Mouse (Mus musculus): ENCODE measurements at regions not wholly inside any gene's neighbourhood (a gene's known extent, or its start where the extent isn't known, plus 50 kb on each side); places are given as distances from the start of the nearest gene placed in this dataset.

GRCm38 (mm10) chr9:61554611-61555010 lies 182.4 kb downstream of the Tle3 start:
- DNase-seq: no peak

- no peak for DNase-seq
Observed at GRCm38 (mm10) chr9:61553626-61554025, 181.5 kb downstream of the Tle3 start.

GRCm38 (mm10) chr9:61551361-61551760 lies 179.2 kb downstream of the Tle3 start:
- no peak for DNase-seq

- no peak for DNase-seq
Observed at GRCm38 (mm10) chr9:61550326-61550725, 178.2 kb downstream of the Tle3 start.

GRCm38 (mm10) chr9:61549692-61550241 lies 177.6 kb downstream of the Tle3 start:
- DNase-seq: peak; percentile 7

- DNase-seq: no peak
Observed at GRCm38 (mm10) chr9:61537316-61538189, 165.4 kb downstream of the Tle3 start.

GRCm38 (mm10) chr9:61533237-61533636 lies 161.1 kb downstream of the Tle3 start:
- DNase-seq: no peak

GRCm38 (mm10) chr9:61530263-61531045 lies 158.3 kb downstream of the Tle3 start:
- peak; percentile 8 for DNase-seq

GRCm38 (mm10) chr9:61528286-61528865 lies 156.2 kb downstream of the Tle3 start:
- DNase-seq: no peak

- DNase-seq: no peak
Observed at GRCm38 (mm10) chr9:61527491-61528056, 155.4 kb downstream of the Tle3 start.

- DNase-seq: no peak
Observed at GRCm38 (mm10) chr9:61520136-61520535, 148.0 kb downstream of the Tle3 start.

GRCm38 (mm10) chr9:61517906-61518305 lies 145.7 kb downstream of the Tle3 start:
- no peak for DNase-seq

GRCm38 (mm10) chr9:61511436-61511835 lies 139.3 kb downstream of the Tle3 start:
- DNase-seq: no peak

GRCm38 (mm10) chr9:61510217-61510893 lies 138.2 kb downstream of the Tle3 start:
- DNase-seq: no peak

- no peak for DNase-seq
Observed at GRCm38 (mm10) chr9:61509591-61510191, 137.5 kb downstream of the Tle3 start.

GRCm38 (mm10) chr9:61509091-61509490 lies 136.9 kb downstream of the Tle3 start:
- DNase-seq: no peak

- no peak for DNase-seq
Observed at GRCm38 (mm10) chr9:61500851-61501250, 128.7 kb downstream of the Tle3 start.

GRCm38 (mm10) chr9:61492896-61493295 lies 120.7 kb downstream of the Tle3 start:
- no peak for DNase-seq

GRCm38 (mm10) chr9:61491131-61491712 lies 119.1 kb downstream of the Tle3 start:
- no peak for DNase-seq

- no peak for DNase-seq
Observed at GRCm38 (mm10) chr9:61489983-61490382, 117.8 kb downstream of the Tle3 start.

GRCm38 (mm10) chr9:61489147-61489546 lies 117.0 kb downstream of the Tle3 start:
- DNase-seq: no peak
